ENCODE assay signal across 28 mouse cellular contexts in the genomic region with DNA sequence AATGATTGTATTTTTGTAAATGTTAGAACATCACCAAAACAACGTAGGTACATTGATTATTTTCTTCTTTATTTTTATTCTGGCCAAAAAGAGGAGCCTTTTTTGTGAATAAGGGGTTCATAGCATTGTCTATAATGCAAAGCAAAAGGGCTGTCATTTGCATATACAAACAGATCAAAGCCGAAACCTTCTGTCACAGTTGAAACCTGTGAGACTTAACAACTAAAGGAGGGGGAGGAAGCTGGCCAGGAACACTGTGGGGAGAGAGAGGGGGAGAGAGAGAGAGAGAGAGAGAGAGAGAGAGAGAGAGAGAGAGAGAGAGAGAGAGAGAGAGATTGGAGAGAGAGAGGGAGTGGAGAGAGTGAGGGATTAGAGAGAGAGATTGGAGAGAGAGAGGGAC.
"Had no signal": no experiment of that assay in that cellular context is flagged by ENCODE, and none has a peak within 500 bp of the region (broad histone marks: within the 10 kb centered on the region; RNA-seq: fewer than 3 reads in every experiment).

No protein-coding gene starts in this region.

- H3K4me1 ChIP-seq: heart, embryonic 13.5 days; heart, embryonic 15.5 days; hindbrain, embryonic 12.5 days; intestine, embryonic 15.5 days; limb, embryonic 10.5 days; limb, embryonic 12.5 days; liver, embryonic 13.5 days; liver, embryonic 15.5 days had no signal

- H3K27me3 ChIP-seq: heart, embryonic 13.5 days; heart, embryonic 15.5 days; hindbrain, embryonic 12.5 days; intestine, embryonic 15.5 days; limb, embryonic 12.5 days; liver, embryonic 13.5 days; liver, embryonic 15.5 days had no signal

- H3K36me3 ChIP-seq: heart, embryonic 13.5 days; heart, embryonic 15.5 days; hindbrain, embryonic 12.5 days; intestine, embryonic 15.5 days; limb, embryonic 10.5 days; limb, embryonic 12.5 days; liver, embryonic 13.5 days; liver, embryonic 15.5 days had no signal

- H3K4me2 ChIP-seq: heart, embryonic 11.5 days; heart, embryonic 13.5 days; heart, embryonic 15.5 days; hindbrain, embryonic 12.5 days; hindbrain, embryonic 14.5 days; intestine, embryonic 15.5 days; limb, embryonic 12.5 days; liver, embryonic 11.5 days; liver, embryonic 13.5 days; liver, embryonic 15.5 days had no signal

- H3K9me3 ChIP-seq: heart, embryonic 13.5 days; heart, embryonic 15.5 days; hindbrain, embryonic 12.5 days; intestine, embryonic 15.5 days; limb, embryonic 10.5 days; limb, embryonic 12.5 days; liver, embryonic 13.5 days; liver, embryonic 15.5 days had no signal

- H3K27ac ChIP-seq: heart, adult 2 months; heart, embryonic 13.5 days; heart, embryonic 15.5 days; hindbrain, embryonic 12.5 days; hindbrain, embryonic 14.5 days; intestine, embryonic 15.5 days; layer of hippocampus, adult 2 months; left cerebral cortex, adult 2 months; limb, embryonic 10.5 days; limb, embryonic 12.5 days; liver, embryonic 13.5 days; liver, embryonic 15.5 days had no signal

- DNase-seq: gastrocnemius, postnatal 14 days; gastrocnemius, postnatal 36 days; heart, adult 11 months; heart, adult 2 months; heart, postnatal 14 days; heart, postnatal 36 days; kidney, adult 18-20 months; kidney, adult 8-10 months; kidney, postnatal 10 days; kidney, postnatal 25 days; kidney, postnatal 4 days; liver; liver, embryonic 13.5 days had no signal

- H3K4me3 ChIP-seq: heart, adult 2 months; heart, embryonic 13.5 days; heart, embryonic 15.5 days; hindbrain, embryonic 12.5 days; intestine, embryonic 15.5 days; layer of hippocampus, adult 2 months; left cerebral cortex, adult 2 months; limb, embryonic 10.5 days; limb, embryonic 12.5 days; liver, embryonic 13.5 days; liver, embryonic 15.5 days had no signal

- H3K9ac ChIP-seq: heart, embryonic 13.5 days; heart, embryonic 15.5 days; hindbrain, embryonic 12.5 days; hindbrain, embryonic 14.5 days; intestine, embryonic 15.5 days; limb, embryonic 12.5 days; liver, embryonic 13.5 days; liver, embryonic 15.5 days had no signal

- ATAC-seq: hindbrain, embryonic 16.5 days; inflammation-experienced regulatory T-cells, adult 6 months; intestine, embryonic 15.5 days; intestine, postnatal 0 days had no signal
